In genomic region chr2:166419271-166419670, GRCm38 (mm10) we compare ENCODE assay signal across 22 mouse cellular contexts.
A peak's percentile ranks its signal among the peaks of the same experiment; 100 is the strongest.
DNase-seq lines count a peak whose midpoint lies in the region; ATAC-seq and TF ChIP-seq lines count a peak whose summit lies in the region.
"Had no signal": no experiment of that assay in that cellular context is flagged by ENCODE, and none has a peak within 500 bp of the region (broad histone marks: within the 10 kb centered on the region; RNA-seq: fewer than 3 reads in every experiment).

No protein-coding gene starts in this region.

- TF ChIP-seq CTCF in lung, postnatal 0 days (IDR thresholded peaks at IDR 0.05): no peak

- intact Hi-C loops in left cerebral cortex, postnatal 10 days (cut with DNase I): no loop called here

- no peak overlapping the region for H3K4me3 ChIP-seq in hindbrain, embryonic 13.5 days
- H3K4me3 ChIP-seq in hindbrain, embryonic 14.5 days (replicated peaks; ENCODE audit: low read length): no peak overlapping the region
- no peak overlapping the region for H3K4me3 ChIP-seq in embryonic facial prominence, embryonic 10.5 days
- H3K4me3 ChIP-seq in lung, postnatal 0 days (ENCODE audit: low read depth, low read length): no peak overlapping the region
- H3K4me3 ChIP-seq: embryonic facial prominence, embryonic 15.5 days; erythroblast, embryonic 14.5 days; forebrain, embryonic 15.5 days; heart, embryonic 10.5 days; intestine, embryonic 15.5 days had no signal

- H3K27ac ChIP-seq in hindbrain, embryonic 13.5 days: 0 out of 2 replicates have a peak overlapping the region, but pooled peaks have one; percentile 9
- H3K27ac ChIP-seq in hindbrain, embryonic 14.5 days: no peak overlapping the region
- peak overlapping the region; percentile 57; the same call in 1 of the 2 replicates for H3K27ac ChIP-seq in embryonic facial prominence, embryonic 10.5 days (replicated peaks)
- no peak overlapping the region for H3K27ac ChIP-seq in lung, postnatal 0 days (ENCODE audit: low read length)
- H3K27ac ChIP-seq: embryonic facial prominence, embryonic 15.5 days; forebrain, embryonic 15.5 days; heart, embryonic 10.5 days; intestine, embryonic 15.5 days had no signal

- no peak overlapping the region for H3K9ac ChIP-seq in hindbrain, embryonic 13.5 days
- no peak overlapping the region for H3K9ac ChIP-seq in hindbrain, embryonic 14.5 days
- H3K9ac ChIP-seq in lung, postnatal 0 days (replicated peaks; ENCODE audit: low read depth): no peak overlapping the region
- H3K9ac ChIP-seq: embryonic facial prominence, embryonic 15.5 days; forebrain, embryonic 15.5 days; intestine, embryonic 15.5 days had no signal

- no peak overlapping the region for H3K4me2 ChIP-seq in hindbrain, embryonic 13.5 days
- H3K4me2 ChIP-seq in hindbrain, embryonic 14.5 days (replicated peaks): no peak overlapping the region
- H3K4me2 ChIP-seq in lung, postnatal 0 days (replicated peaks; ENCODE audit: low read depth, low read length): no peak overlapping the region
- H3K4me2 ChIP-seq: embryonic facial prominence, embryonic 15.5 days; forebrain, embryonic 15.5 days; intestine, embryonic 15.5 days had no signal

- DNase-seq in cerebellum, adult 9-11 months: peak; percentile 6
- DNase-seq in cerebellum, adult 9-10 months: no peak
- DNase-seq in hindbrain, embryonic 14.5 days (ENCODE audit: low spot score): no peak
- no peak for DNase-seq in embryonic facial prominence, embryonic 10.5 days (ENCODE audit: low spot score)
- DNase-seq in retina, embryonic 14.5 days (ENCODE audit: low spot score): peak; percentile 67
- DNase-seq in lung, postnatal 0 days (ENCODE audit: low spot score): no peak
- DNase-seq in left cerebral cortex, postnatal 10 days (ENCODE audit: extremely low spot score in 1 of 2, low spot score in 2 of 2): no peak
- DNase-seq: adrenal gland, postnatal 14 days; cerebellum, adult 18-20 months; cerebellum, postnatal 14 days; gastrocnemius, postnatal 10 days; heart, adult 18-20 months; heart, postnatal 10 days; heart, postnatal 4 days had no signal

- H3K27me3 ChIP-seq in hindbrain, embryonic 13.5 days: peaks cover 8% of the 10 kb centered on the region; the same call in 1 of the 2 replicates
- H3K27me3 ChIP-seq in hindbrain, embryonic 14.5 days (ENCODE audit: control insufficient read depth, insufficient read depth, low read length): peaks cover 6% of the 10 kb centered on the region; the same call in 1 of the 2 replicates
- no peaks in the 10 kb centered on the region; the same call in 1 of the 2 replicates for H3K27me3 ChIP-seq in embryonic facial prominence, embryonic 10.5 days (replicated peaks; ENCODE audit: low read depth, poor library complexity, severe bottlenecking)
- H3K27me3 ChIP-seq in lung, postnatal 0 days (replicated peaks; ENCODE audit: insufficient read depth, low read length): no peaks in the 10 kb centered on the region
- H3K27me3 ChIP-seq: embryonic facial prominence, embryonic 15.5 days; forebrain, embryonic 15.5 days; intestine, embryonic 15.5 days; Patski had no signal

- WGBS in hindbrain, embryonic 13.5 days: 32% methylated on average over 9 of the region's 9 CpGs
- WGBS in hindbrain, embryonic 14.5 days: 27% methylated on average over 9 of the region's 9 CpGs
- WGBS in embryonic facial prominence, embryonic 10.5 days: 44% methylated on average over 9 of the region's 9 CpGs
- WGBS in lung, postnatal 0 days: 75% methylated on average over 9 of the region's 9 CpGs

- no peak for ATAC-seq in hindbrain, embryonic 13.5 days (ENCODE audit: low FRiP score)
- ATAC-seq in hindbrain, embryonic 14.5 days (ENCODE audit: low FRiP score): no peak
- no peak for ATAC-seq in lung, postnatal 0 days
- ATAC-seq: activated CD4-positive, CD25-positive, alpha-beta regulatory T cell, adult 4 months; forebrain, embryonic 15.5 days; intestine, embryonic 15.5 days; Patski had no signal

- no peak for TF ChIP-seq EP300 in lung, postnatal 0 days (IDR thresholded peaks at IDR 0.05)

- no peaks in the 10 kb centered on the region for H3K9me3 ChIP-seq in hindbrain, embryonic 13.5 days
- H3K9me3 ChIP-seq in hindbrain, embryonic 14.5 days (ENCODE audit: control insufficient read depth, low read length): no peaks in the 10 kb centered on the region
- no peaks in the 10 kb centered on the region for H3K9me3 ChIP-seq in embryonic facial prominence, embryonic 10.5 days
- no peaks in the 10 kb centered on the region for H3K9me3 ChIP-seq in lung, postnatal 0 days (ENCODE audit: low read length)
- H3K9me3 ChIP-seq: embryonic facial prominence, embryonic 15.5 days; forebrain, embryonic 15.5 days; heart, embryonic 10.5 days; intestine, embryonic 15.5 days had no signal

- peaks cover 45% of the 10 kb centered on the region for H3K4me1 ChIP-seq in hindbrain, embryonic 13.5 days (replicated peaks)
- peaks cover 17% of the 10 kb centered on the region for H3K4me1 ChIP-seq in hindbrain, embryonic 14.5 days (replicated peaks; ENCODE audit: control insufficient read depth, insufficient read depth, low read length)
- peaks cover 48% of the 10 kb centered on the region for H3K4me1 ChIP-seq in embryonic facial prominence, embryonic 10.5 days
- H3K4me1 ChIP-seq in lung, postnatal 0 days (ENCODE audit: insufficient read depth, low read depth, low read length): no peaks in the 10 kb centered on the region
- H3K4me1 ChIP-seq: forebrain, embryonic 15.5 days had no signal

- no peaks in the 10 kb centered on the region for H3K36me3 ChIP-seq in hindbrain, embryonic 13.5 days
- H3K36me3 ChIP-seq in hindbrain, embryonic 14.5 days (replicated peaks; ENCODE audit: control insufficient read depth, insufficient read depth): no peaks in the 10 kb centered on the region
- H3K36me3 ChIP-seq in embryonic facial prominence, embryonic 10.5 days (replicated peaks): no peaks in the 10 kb centered on the region
- no peaks in the 10 kb centered on the region for H3K36me3 ChIP-seq in lung, postnatal 0 days (ENCODE audit: insufficient read depth, low read length)
- H3K36me3 ChIP-seq: embryonic facial prominence, embryonic 15.5 days; forebrain, embryonic 15.5 days; heart, embryonic 10.5 days; intestine, embryonic 15.5 days had no signal

Comparison
In these comparisons a context has a peak if more than half of its experiments do, and no peak if none do; other contexts are left out.
1. DNase-seq: peak in cerebellum, adult 9-11 months (single experiment) and retina, embryonic 14.5 days (single experiment); none in cerebellum, adult 9-10 months (single experiment), hindbrain, embryonic 14.5 days (single experiment), embryonic facial prominence, embryonic 10.5 days (single experiment), lung, postnatal 0 days (single experiment) and left cerebral cortex, postnatal 10 days (0 of 2).
2. H3K27ac ChIP-seq: peak in hindbrain, embryonic 13.5 days (single experiment) and embryonic facial prominence, embryonic 10.5 days (single experiment); none in hindbrain, embryonic 14.5 days (single experiment) and lung, postnatal 0 days (single experiment).